Mouse (Mus musculus): ENCODE data around the gene Sap30bp. TPM values are rescaled to one million over a fixed set of nuclear protein-coding genes. Genes with fewer than 3 reads are reported as not detected.

The Sap30bp gene
- 56.8 TPM for total RNA-seq (2023)

DNA sequence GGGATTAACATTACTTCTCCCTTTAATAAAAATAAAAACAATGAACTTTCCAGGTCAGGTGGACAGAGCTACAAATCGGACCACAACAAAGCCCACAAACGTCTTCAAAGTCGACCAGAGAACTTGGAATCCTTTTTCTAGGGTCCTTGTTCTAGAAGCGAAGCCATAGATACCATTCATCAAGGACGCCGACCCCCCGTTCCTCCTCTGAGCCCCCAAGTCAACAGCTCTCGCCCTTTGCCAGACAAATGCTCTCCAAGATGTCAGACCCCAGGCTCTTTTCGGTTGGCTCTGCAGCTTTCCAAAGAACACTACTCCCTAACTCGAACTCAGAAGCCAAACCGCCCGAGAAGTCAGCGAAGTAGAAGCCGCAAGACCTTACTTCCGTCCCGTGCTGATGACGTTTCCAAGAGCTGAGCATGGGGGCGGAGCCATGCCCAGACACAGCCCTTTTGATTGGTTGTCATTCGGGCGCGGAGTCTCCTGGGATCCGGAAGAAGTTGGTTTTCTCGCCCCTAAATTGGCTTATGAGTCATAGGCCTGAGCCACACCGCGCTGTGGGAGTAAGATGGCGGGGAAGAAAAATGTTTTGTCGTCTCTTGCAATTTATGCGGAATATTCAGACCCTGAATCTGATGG is at the start of gene Sap30bp, which contains the start of gene Recql5:
TSS of gene Sap30bp (plus strand) at position 175 of the 639 bp plus-strand sequence.
TSS of gene Recql5 (minus strand) at position 370 of the 639 bp plus-strand sequence.

DNA sequence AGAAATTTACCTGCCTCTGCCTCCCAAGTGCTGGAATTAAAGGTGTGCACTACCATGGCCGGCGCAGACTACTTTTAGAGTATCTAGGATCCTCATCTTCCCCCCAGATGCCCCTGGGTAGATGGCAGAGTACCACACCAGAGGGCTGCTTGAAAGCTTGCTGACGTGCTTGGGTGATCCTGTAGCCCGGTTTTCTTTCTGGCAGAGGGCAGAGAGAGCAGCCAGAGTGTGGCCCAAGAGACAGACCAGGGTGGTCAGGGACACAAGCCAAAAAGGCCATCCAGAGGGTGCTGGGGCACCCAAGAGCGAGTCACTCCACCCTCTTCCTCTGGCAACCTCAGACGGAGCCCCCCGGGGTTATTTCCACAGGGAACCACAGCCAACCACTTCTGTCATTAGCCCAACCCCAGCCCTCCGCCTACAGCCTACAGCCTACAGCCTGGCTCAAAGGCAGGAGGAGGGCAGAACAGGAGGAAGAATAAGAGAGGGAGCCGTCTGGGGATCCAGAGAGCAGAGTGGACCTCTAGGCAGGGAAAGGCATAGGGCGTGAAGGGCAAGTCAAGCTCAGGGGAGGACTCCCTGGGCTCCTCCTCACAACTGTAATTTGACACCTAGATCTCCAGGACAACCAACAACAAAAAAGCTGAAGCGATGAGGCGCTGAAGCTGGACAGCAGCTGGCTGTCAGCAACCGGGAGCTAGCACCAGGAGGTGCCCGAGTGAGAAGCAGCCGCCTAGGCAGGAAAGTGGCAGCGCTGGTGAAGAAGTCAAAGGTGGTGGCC is 33.4 kb upstream of the Sap30bp start, which contains the start of gene Smim5:
TSS of gene Smim5 (plus strand) at position 481 of the 781 bp plus-strand sequence.

DNA sequence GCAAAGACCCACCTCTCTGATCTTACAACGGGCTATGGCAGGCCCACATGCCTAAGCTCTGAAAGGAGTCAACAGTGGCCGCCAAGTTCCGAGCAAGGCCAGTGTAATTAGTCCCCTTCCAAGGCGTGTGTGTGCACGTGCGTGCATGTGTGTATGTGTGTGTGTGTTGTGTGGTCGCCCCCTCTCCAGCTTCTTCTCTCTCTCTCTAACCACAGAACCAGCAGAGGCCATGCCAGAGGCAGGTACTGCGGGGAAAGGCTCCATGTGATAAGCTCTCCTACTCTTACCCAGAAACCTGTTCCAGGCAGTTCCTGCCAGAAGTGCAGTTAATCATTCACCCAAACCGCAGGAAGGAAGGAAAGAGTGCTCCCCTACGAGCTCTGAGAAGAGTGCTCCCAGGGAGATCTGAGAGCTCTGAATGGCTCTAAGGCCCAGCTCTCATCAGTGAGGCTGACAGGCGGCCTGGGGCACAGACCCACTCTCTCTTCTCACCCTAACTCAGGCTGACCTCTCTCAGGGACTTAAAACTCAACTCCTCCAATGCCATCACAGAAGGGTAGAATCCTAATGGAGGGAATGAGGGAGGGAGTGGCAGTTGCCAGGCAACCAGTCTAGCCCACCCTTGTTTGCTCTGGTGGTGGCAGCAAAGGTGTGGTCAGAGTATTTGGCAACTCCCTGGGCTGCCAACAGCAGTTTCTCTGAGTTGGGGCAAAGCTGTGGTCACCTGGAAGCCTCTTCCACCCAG is 21.3 kb upstream of the Sap30bp start, which contains the start of gene Smim6:
TSS of gene Smim6 (plus strand) at position 386 of the 745 bp plus-strand sequence.

DNA sequence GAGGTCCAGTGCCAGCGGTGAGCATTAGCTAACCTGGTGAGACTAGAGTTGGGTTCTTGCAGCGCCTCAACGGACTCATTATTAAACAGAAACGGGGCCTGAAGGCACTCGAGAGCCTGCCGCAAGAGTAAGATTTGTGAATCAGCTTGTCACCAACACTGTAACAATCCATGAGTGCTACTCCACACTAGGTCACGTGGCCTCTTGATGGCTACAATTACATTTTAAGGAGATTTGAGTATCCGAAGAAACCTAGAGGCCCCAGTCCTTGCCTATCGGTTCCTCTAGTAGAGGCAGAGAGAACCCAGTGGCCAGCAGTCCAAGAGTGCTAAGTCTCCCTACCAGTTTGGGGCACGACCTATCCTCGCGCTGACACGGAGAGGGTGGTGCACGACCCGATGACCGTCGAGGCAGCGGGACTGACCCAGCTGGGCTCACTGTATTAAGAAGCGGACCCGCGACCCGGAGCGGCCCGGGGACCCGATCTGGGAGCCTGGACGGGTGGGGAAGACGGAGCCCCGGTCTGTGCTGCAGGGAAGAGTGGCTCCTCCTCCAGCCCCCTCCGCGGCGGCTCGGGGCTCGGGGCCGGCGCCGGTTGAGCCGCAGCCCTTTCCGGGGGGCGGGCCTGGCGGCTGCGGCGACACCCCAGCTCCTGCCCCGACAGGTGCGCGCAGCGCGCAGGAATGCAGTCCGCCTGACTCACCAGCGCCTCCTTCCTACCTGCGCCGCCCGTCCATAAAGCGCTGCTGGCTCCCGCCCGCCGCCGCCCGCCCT is 41.4 kb downstream of the Sap30bp start, which contains the start of gene Itgb4:
TSS of gene Itgb4 (plus strand) at position 401 of the 774 bp plus-strand sequence.

DNA sequence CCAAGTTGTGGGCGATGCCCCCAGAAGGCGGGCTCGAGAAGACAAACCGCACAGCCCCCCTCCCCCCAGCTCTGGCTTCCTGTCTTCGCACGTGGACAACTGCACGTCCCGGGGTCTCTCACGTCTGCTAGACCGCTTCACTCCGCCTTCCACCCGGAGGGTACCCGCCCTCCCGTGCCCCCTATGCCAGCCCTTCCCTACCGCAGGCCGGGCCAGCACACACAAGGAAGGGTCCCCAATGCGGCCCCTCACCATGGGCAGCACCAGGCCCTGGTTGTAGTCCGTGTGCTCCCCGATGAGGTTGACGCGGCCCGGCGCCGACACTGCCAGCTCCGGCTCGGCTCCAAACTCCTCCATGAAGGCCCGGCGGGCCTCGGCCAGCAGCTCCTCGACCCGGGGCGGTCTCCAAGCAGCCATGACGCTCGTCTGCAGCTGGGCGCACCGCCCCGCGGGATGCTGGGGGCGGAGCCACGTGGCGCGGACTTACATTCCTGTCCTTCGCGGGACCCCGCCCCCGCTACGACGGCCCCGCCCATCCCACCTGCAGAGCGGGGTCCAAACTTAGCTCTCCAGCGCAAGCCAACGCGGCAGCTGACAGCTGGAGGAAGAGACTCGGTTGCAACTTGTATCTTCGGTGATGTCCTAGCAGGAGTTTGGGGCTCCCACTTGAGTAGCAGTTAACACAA is 79.3 kb downstream of the Sap30bp start, which contains the start of gene Galk1:
TSS of gene Galk1 (minus strand) at position 458 of the 686 bp plus-strand sequence.

Other genes with a start within 250 kb of the Sap30bp start
- gene Grb2, start 224.7 kb upstream of the Sap30bp start, total RNA-seq (2023) = 140 TPM
- 45.5 TPM for gene Tmem94, start 167.8 kb upstream of the Sap30bp start, total RNA-seq (2023)
- gene Caskin2, start 119.6 kb upstream of the Sap30bp start, total RNA-seq (2023) = 1.1 TPM
- gene Tsen54, start 118.6 kb upstream of the Sap30bp start, total RNA-seq (2023) = 16.3 TPM
- gene Llgl2, start 109.2 kb upstream of the Sap30bp start, total RNA-seq (2023) = 24.1 TPM
- gene Myo15b, start 74.9 kb upstream of the Sap30bp start, total RNA-seq (2023) = not detected
- not detected for gene Smim5, start 33.3 kb upstream of the Sap30bp start, total RNA-seq (2023)
- gene Smim6, start 21.3 kb upstream of the Sap30bp start, total RNA-seq (2023) = not detected
- gene Recql5, start 195 bp downstream of the Sap30bp start, total RNA-seq (2023) = 18.0 TPM
- not detected for gene Itgb4, start 41.4 kb downstream of the Sap30bp start, total RNA-seq (2023)
- 12.6 TPM for gene Galk1, start 79.4 kb downstream of the Sap30bp start, total RNA-seq (2023)
- 1,542 TPM for gene H3f3b, start 94.7 kb downstream of the Sap30bp start, total RNA-seq (2023)
- gene Unk, start 97.0 kb downstream of the Sap30bp start, total RNA-seq (2023) = 62.9 TPM
- 71.6 TPM for gene Unc13d, start 144.7 kb downstream of the Sap30bp start, total RNA-seq (2023)
- 192 TPM for gene Wbp2, start 153.7 kb downstream of the Sap30bp start, total RNA-seq (2023)
- 0.73 TPM for gene Trim47, start 193.9 kb downstream of the Sap30bp start, total RNA-seq (2023)
- 30.5 TPM for gene Trim65, start 197.8 kb downstream of the Sap30bp start, total RNA-seq (2023)
- gene Mrpl38, start 205.6 kb downstream of the Sap30bp start, total RNA-seq (2023) = 49.6 TPM
- gene Fbf1, start 234.9 kb downstream of the Sap30bp start, total RNA-seq (2023) = 19.2 TPM

All from CD4-positive naive resting alpha-beta T cell, adult 76 days (primary cell).